Mouse (Mus musculus): ENCODE data around the gene Fbln7.

The Fbln7 gene

GRCm38 (mm10) chr2:128862636-128863035, at the start of gene Fbln7:
Gene Fbln7 (plus strand): TSS chr2:128862981.
- DNase-seq, result no peak

- no peak for DNase-seq
Measured at GRCm38 (mm10) chr2:128816311-128816710, 46.5 kb upstream of the Fbln7 start.

- no peak for DNase-seq
Measured at GRCm38 (mm10) chr2:128816916-128817315, 45.9 kb upstream of the Fbln7 start.

- peak; percentile 40 for DNase-seq
Measured at GRCm38 (mm10) chr2:128817387-128817785, 45.4 kb upstream of the Fbln7 start.

GRCm38 (mm10) chr2:128817786-128818681, 44.7 kb upstream of the Fbln7 start, which contains the start of gene Tmem87b:
Gene Tmem87b (plus strand): TSS chr2:128818118.
- peak; percentile 98 for DNase-seq

GRCm38 (mm10) chr2:128818956-128819643, 43.7 kb upstream of the Fbln7 start:
- DNase-seq, result no peak

GRCm38 (mm10) chr2:128820631-128821030, 42.1 kb upstream of the Fbln7 start:
- no peak for DNase-seq

- no peak for DNase-seq
Measured at GRCm38 (mm10) chr2:128823893-128824292, 38.9 kb upstream of the Fbln7 start.

GRCm38 (mm10) chr2:128827787-128828186, 35.0 kb upstream of the Fbln7 start:
- no peak for DNase-seq

- DNase-seq, result no peak
Measured at GRCm38 (mm10) chr2:128832611-128833010, 30.2 kb upstream of the Fbln7 start.

- no peak for DNase-seq
Measured at GRCm38 (mm10) chr2:128833035-128833434, 29.7 kb upstream of the Fbln7 start.

- no peak for DNase-seq
Measured at GRCm38 (mm10) chr2:128833435-128833834, 29.3 kb upstream of the Fbln7 start.

- DNase-seq, result no peak
Measured at GRCm38 (mm10) chr2:128837531-128837930, 25.2 kb upstream of the Fbln7 start.

GRCm38 (mm10) chr2:128838611-128839010, 24.2 kb upstream of the Fbln7 start:
- DNase-seq, result no peak

GRCm38 (mm10) chr2:128839501-128839900, 23.3 kb upstream of the Fbln7 start:
- no peak for DNase-seq

- no peak for DNase-seq
Measured at GRCm38 (mm10) chr2:128842437-128842836, 20.3 kb upstream of the Fbln7 start.

GRCm38 (mm10) chr2:128850036-128850435, 12.7 kb upstream of the Fbln7 start:
- no peak for DNase-seq

- DNase-seq, result no peak
Measured at GRCm38 (mm10) chr2:128856673-128857072, 6.1 kb upstream of the Fbln7 start.

GRCm38 (mm10) chr2:128858962-128859361, 3.8 kb upstream of the Fbln7 start:
- no peak for DNase-seq

- DNase-seq, result no peak
Measured at GRCm38 (mm10) chr2:128859861-128860260, 2.9 kb upstream of the Fbln7 start.

- DNase-seq, result peak; percentile 39
Measured at GRCm38 (mm10) chr2:128863777-128864331, 1.1 kb downstream of the Fbln7 start.

GRCm38 (mm10) chr2:128865061-128865460, 2.3 kb downstream of the Fbln7 start:
- no peak for DNase-seq

- no peak for DNase-seq
Measured at GRCm38 (mm10) chr2:128871656-128872055, 8.9 kb downstream of the Fbln7 start.

GRCm38 (mm10) chr2:128872256-128872655, 9.5 kb downstream of the Fbln7 start:
- no peak for DNase-seq
